Comparison of ENCODE assay signal across 26 mouse cellular contexts in genomic region chr11:17012948-17013347, GRCm38 (mm10). TPM values are rescaled to one million over a fixed set of nuclear protein-coding genes. Genes with fewer than 3 reads are reported as not detected.
DNase-seq lines count a peak whose midpoint lies in the region; ATAC-seq and TF ChIP-seq lines count a peak whose summit lies in the region.
"Had no signal": no experiment of that assay in that cellular context is flagged by ENCODE, and none has a peak within 500 bp of the region (broad histone marks: within the 10 kb centered on the region; RNA-seq: fewer than 3 reads in every experiment).

No protein-coding gene starts in this region.

- H3K4me3 ChIP-seq in heart, adult 2 months = no peak overlapping the region
- H3K4me3 ChIP-seq in thymus, adult 2 months (ENCODE audit: control insufficient read depth, insufficient read depth, low read length) = no peak overlapping the region
- H3K4me3 ChIP-seq: forebrain, embryonic 13.5 days; hindbrain, embryonic 10.5 days; kidney, embryonic 15.5 days; limb, embryonic 12.5 days; lung, embryonic 15.5 days; megakaryocyte, embryonic 14.5 days; midbrain, embryonic 13.5 days had no signal

- H3K4me1 ChIP-seq in heart, adult 2 months (ENCODE audit: control insufficient read depth, insufficient read depth, low read length) = no peaks in the 10 kb centered on the region
- H3K4me1 ChIP-seq in thymus, adult 2 months (replicated peaks; ENCODE audit: control insufficient read depth, insufficient read depth, low read length) = no peaks in the 10 kb centered on the region
- H3K4me1 ChIP-seq: forebrain, embryonic 13.5 days; hindbrain, embryonic 10.5 days; kidney, embryonic 15.5 days; limb, embryonic 12.5 days; lung, embryonic 15.5 days; midbrain, embryonic 13.5 days had no signal

- no peak overlapping the region for H3K9ac ChIP-seq in heart, adult 2 months (ENCODE audit: low read depth, low read length)
- H3K9ac ChIP-seq: forebrain, embryonic 13.5 days; kidney, embryonic 15.5 days; limb, embryonic 12.5 days; liver, embryonic 14.5 days; lung, embryonic 15.5 days; midbrain, embryonic 13.5 days had no signal

- H3K79me2 ChIP-seq in heart, adult 2 months (replicated peaks; ENCODE audit: control insufficient read depth, insufficient read depth, low read length) = no peaks in the 10 kb centered on the region

- intact Hi-C loops in heart, adult 2 months (cut with DNase I) = no loop called here

- no peaks in the 10 kb centered on the region; the same call in 1 of the 2 replicates for H3K27me3 ChIP-seq in heart, adult 2 months (ENCODE audit: control insufficient read depth, insufficient read depth, low read length)
- H3K27me3 ChIP-seq in thymus, adult 2 months (ENCODE audit: control insufficient read depth, insufficient read depth, low read length) = no peaks in the 10 kb centered on the region; the same call in 1 of the 2 replicates
- H3K27me3 ChIP-seq: forebrain, embryonic 13.5 days; kidney, embryonic 15.5 days; limb, embryonic 12.5 days; lung, embryonic 15.5 days; megakaryocyte, embryonic 14.5 days; midbrain, embryonic 13.5 days had no signal

- DNase-seq in heart, adult 2 months = no peak
- no peak for DNase-seq in heart, postnatal 4 days
- DNase-seq in spleen, postnatal 36 days (ENCODE audit: low spot score in 2 of 2) = peak; percentile 31 to 59
- DNase-seq in spleen, postnatal 4 days (ENCODE audit: low spot score in 2 of 2) = no peak
- no peak for DNase-seq in thymus, adult 2 months
- no peak for DNase-seq in cerebellum, adult 8-10 months
- no peak for DNase-seq in right cerebral cortex, postnatal 14 days
- DNase-seq: adrenal gland, adult 8-10 months; cerebellum, adult 18-20 months; cerebellum, postnatal 36 days; kidney, adult 11 months; kidney, postnatal 36 days; layer of hippocampus, postnatal 36 days; thymus, postnatal 4 days had no signal

- H3K27ac ChIP-seq in heart, adult 2 months = no peak overlapping the region
- H3K27ac ChIP-seq in thymus, adult 2 months (ENCODE audit: control insufficient read depth, insufficient read depth, low read length) = no peak overlapping the region
- H3K27ac ChIP-seq: forebrain, embryonic 13.5 days; hindbrain, embryonic 10.5 days; kidney, embryonic 15.5 days; limb, embryonic 12.5 days; liver, embryonic 14.5 days; lung, embryonic 15.5 days; midbrain, embryonic 13.5 days had no signal

- no peaks in the 10 kb centered on the region for H3K36me3 ChIP-seq in heart, adult 2 months (ENCODE audit: control insufficient read depth, insufficient read depth, low read length)
- no peaks in the 10 kb centered on the region for H3K36me3 ChIP-seq in thymus, adult 2 months (ENCODE audit: control insufficient read depth, insufficient read depth, low read length)
- H3K36me3 ChIP-seq: G1E; hindbrain, embryonic 10.5 days; kidney, embryonic 15.5 days; limb, embryonic 12.5 days; lung, embryonic 15.5 days; midbrain, embryonic 13.5 days had no signal

- peak; percentile 50 for ATAC-seq in megakaryocyte progenitor cell, adult 5-6 weeks (replicated peaks; ENCODE audit: poor library complexity)
- ATAC-seq: activated CD4-positive, CD25-positive, alpha-beta regulatory T cell, adult 4 months; forebrain, embryonic 13.5 days; hindbrain, embryonic 16.5 days; midbrain, embryonic 13.5 days had no signal

- TF ChIP-seq CTCF in heart, adult 2 months (IDR thresholded peaks at IDR 0.05) = peak; percentile 23; the same call in 1 of the 2 replicates
- no peak for TF ChIP-seq CTCF in thymus, adult 2 months (IDR thresholded peaks at IDR 0.05; ENCODE audit: borderline replicate concordance, control insufficient read depth, extremely low read depth, insufficient read depth, low read length, poor library complexity)

- TF ChIP-seq EP300 in heart, adult 2 months (IDR thresholded peaks at IDR 0.05; ENCODE audit: insufficient read depth, low read depth, low read length) = no peak

- TF ChIP-seq POLR2A in heart, adult 2 months (IDR thresholded peaks at IDR 0.05; ENCODE audit: insufficient read depth, low read depth, low read length) = no peak
- no peak for TF ChIP-seq POLR2A in thymus, adult 2 months (IDR thresholded peaks at IDR 0.05; ENCODE audit: control insufficient read depth, extremely low read depth, insufficient read depth, low read length, poor library complexity)

RNA-seq across cellular contexts. Expression of gene Cnrip1, which starts 38.4 kb away (rescaled TPM):
- 1 to 10 TPM; 3.3 to 3.5 TPM for total RNA-seq in heart, adult 2 months (2021)
- 6.4 and 9.3 TPM in 2 replicates for polyA plus RNA-seq in heart, adult 2 months (2012; rRNA removed)
- total RNA-seq in heart, postnatal 4 days (2021) = 1 to 10 TPM; 7.4 to 8.0 TPM
- total RNA-seq in megakaryocyte progenitor cell, adult 5-6 weeks (2015) = 1.9 and 2.6 TPM in 2 replicates
- total RNA-seq in megakaryocyte progenitor cell, adult 5-6 weeks (2017) = 0.12 and 1.3 TPM in 2 replicates
- polyA plus RNA-seq in thymus, adult 2 months (2012; rRNA removed) = 3.3 and 4.4 TPM in 2 replicates
- polyA plus RNA-seq: G1E had no signal

RNA-seq across cellular contexts. Expression of gene Plek, which starts 39.2 kb away (rescaled TPM):
- total RNA-seq in heart, adult 2 months (2021) = 1 to 10 TPM; 5.3 to 8.7 TPM
- 2.0 and 2.8 TPM in 2 replicates for polyA plus RNA-seq in heart, adult 2 months (2012; rRNA removed)
- 1 to 10 TPM; 2.4 to 2.6 TPM for total RNA-seq in heart, postnatal 4 days (2021)
- 26.6 and 31.3 TPM in 2 replicates for total RNA-seq in megakaryocyte progenitor cell, adult 5-6 weeks (2015)
- 28.4 and 31.3 TPM in 2 replicates for total RNA-seq in megakaryocyte progenitor cell, adult 5-6 weeks (2017)
- 2.2 and 2.9 TPM in 2 replicates for polyA plus RNA-seq in thymus, adult 2 months (2012; rRNA removed)

Comparison
In these comparisons a context has a peak if more than half of its experiments do, and no peak if none do; other contexts are left out.
1. DNase-seq: peak in spleen, postnatal 36 days (2 of 2); none in heart, adult 2 months (0 of 2), heart, postnatal 4 days (single experiment), spleen, postnatal 4 days (0 of 2), thymus, adult 2 months (single experiment), cerebellum, adult 8-10 months (single experiment) and right cerebral cortex, postnatal 14 days (single experiment).